Mouse (Mus musculus) MEL (cell line): ENCODE results near the gene Hist2h4. TPM values are rescaled to one million over a fixed set of nuclear protein-coding genes. Genes with fewer than 3 reads are reported as not detected.
"Not testable (repeated sequence)": the region's sequence is repeated elsewhere in the genome, so short reads cannot be mapped to it uniquely, and the experiment has no call there.

Experiments
- DNase-seq: peaks from one replicate; pipeline ENCODE4 v3.0.0; 2011; ENCODE audit warnings: low read depth, low spot score
- H3K27ac ChIP-seq: 2 replicates; pipeline ENCODE4 v1.5.1; 2012; ENCODE audit warnings: low read depth, mild to moderate bottlenecking, control low read depth, low read length, moderate library complexity; ENCODE audit not compliant: control insufficient read depth
- H3K27me3 ChIP-seq, 2 experiments: fragments of 150-350 bp in 1 of 2; sonication (generic) in 1 of 2; 2 replicates each; pipeline ENCODE4 v1.6.1; 2012; ENCODE audit warnings: low read length in 2 of 2, mild to moderate bottlenecking in 2 of 2, improper control_type of control experiment in 1 of 2, moderate library complexity in 1 of 2; ENCODE audit not compliant: insufficient read depth in 2 of 2, control insufficient read depth in 1 of 2
- H3K36me3 ChIP-seq, 2 experiments: 2 replicates each; pipeline ENCODE4 v1.6.1; 2012 to 2014; ENCODE audit warnings: low read length in 2 of 2, improper control_type of control experiment in 1 of 2, inconsistent platforms in 1 of 2, mild to moderate bottlenecking in 1 of 2; ENCODE audit not compliant: insufficient read depth in 2 of 2, control insufficient read depth in 1 of 2
- H3K4me1 ChIP-seq, 2 experiments: fragments of 150-350 bp in 1 of 2; sonication (generic) in 1 of 2; 2 replicates each; pipeline ENCODE4 v1.6.1; 2012; ENCODE audit warnings: low read length in 2 of 2, improper control_type of control experiment in 1 of 2, mild to moderate bottlenecking in 1 of 2; ENCODE audit not compliant: insufficient read depth in 2 of 2, control insufficient read depth in 1 of 2
- H3K4me3 ChIP-seq, 2 experiments: fragments of 150-350 bp in 1 of 2; sonication (generic) in 1 of 2; 2 replicates each; pipeline ENCODE4 v1.5.1; 2012; ENCODE audit warnings: low read depth in 2 of 2, low read length in 2 of 2, mild to moderate bottlenecking in 2 of 2, moderate library complexity in 2 of 2, control low read depth in 1 of 2, improper control_type of control experiment in 1 of 2; ENCODE audit not compliant: control insufficient read depth in 1 of 2, insufficient read depth in 1 of 2
- H3K79me2 ChIP-seq: 2 replicates; pipeline ENCODE4 v1.6.1; 2012; ENCODE audit warnings: mild to moderate bottlenecking, low read length, moderate library complexity; ENCODE audit not compliant: control insufficient read depth, poor library complexity, insufficient read depth
- H3K9ac ChIP-seq: 2 replicates; pipeline ENCODE4 v1.6.1; 2012; ENCODE audit warnings: low read depth, mild to moderate bottlenecking, control low read depth, low read length, moderate library complexity; ENCODE audit not compliant: control insufficient read depth, poor library complexity, severe bottlenecking
- H3K9me3 ChIP-seq: fragments of 150-350 bp; sonication (generic); replicated peaks from 2 replicates; pipeline ENCODE4 v1.6.1; 2012; ENCODE audit warnings: mild to moderate bottlenecking, low read length, improper control_type of control experiment, moderate library complexity; ENCODE audit not compliant: insufficient read depth
- CHD1 ChIP-seq: IDR thresholded peaks from 2 replicates; pipeline ENCODE4 v1.6.1; 2012; ENCODE audit warnings: low read depth, mild to moderate bottlenecking, inconsistent platforms, low read length, improper control_type of control experiment
- CTCF ChIP-seq, 3 experiments: IDR thresholded peaks in 2 of 3; conservative IDR thresholded peaks in 1 of 3; 2 replicates each; pipeline ENCODE4 v1.5.1; 2011 to 2012; ENCODE audit warnings: low read length in 3 of 3, low read depth in 2 of 3, mild to moderate bottlenecking in 2 of 3, improper control_type of control experiment in 1 of 3, inconsistent platforms in 1 of 3, mixed read lengths in 1 of 3, moderate library complexity in 1 of 3; ENCODE audit not compliant: control insufficient read depth in 1 of 3, insufficient read depth in 1 of 3, poor library complexity in 1 of 3, severe bottlenecking in 1 of 3
- E2F4 ChIP-seq: IDR thresholded peaks from 2 replicates; pipeline ENCODE4 v1.6.1; 2011; ENCODE audit warnings: low read depth, low read length, improper control_type of control experiment, borderline replicate concordance
- GABPA ChIP-seq: IDR thresholded peaks from 2 replicates; pipeline ENCODE4 v1.6.1; 2012; ENCODE audit warnings: low read depth, mild to moderate bottlenecking, inconsistent platforms, low read length, improper control_type of control experiment, moderate library complexity
- GATA1 ChIP-seq: IDR thresholded peaks from 2 replicates; pipeline ENCODE4 v1.6.1; 2011; ENCODE audit warnings: low read depth, low read length, improper control_type of control experiment
- HCFC1 ChIP-seq: IDR thresholded peaks from 2 replicates; pipeline ENCODE4 v1.6.1; 2012; ENCODE audit warnings: low read depth, mild to moderate bottlenecking, inconsistent platforms, low read length, improper control_type of control experiment, moderate library complexity
- JUND ChIP-seq: IDR thresholded peaks from 2 replicates; pipeline ENCODE4 v1.6.1; 2011; ENCODE audit warnings: low read depth, mild to moderate bottlenecking, improper control_type of control experiment, low read length
- MEF2A ChIP-seq: IDR thresholded peaks from 2 replicates; pipeline ENCODE4 v1.6.1; 2014; ENCODE audit warnings: low read depth, mild to moderate bottlenecking, inconsistent platforms, low read length, improper control_type of control experiment; ENCODE audit not compliant: poor library complexity, insufficient replicate concordance, severe bottlenecking; ENCODE audit errors: extremely low read depth
- MXI1 ChIP-seq: IDR thresholded peaks from 2 replicates; pipeline ENCODE4 v1.6.1; 2011; ENCODE audit warnings: mild to moderate bottlenecking, low read depth, low read length, improper control_type of control experiment
- MYC ChIP-seq: IDR thresholded peaks from 2 replicates; pipeline ENCODE4 v1.6.1; 2011; ENCODE audit warnings: low read depth, mild to moderate bottlenecking, low read length, improper control_type of control experiment, moderate library complexity
- NELFE ChIP-seq: IDR thresholded peaks from 2 replicates; pipeline ENCODE4 v1.6.1; 2011; ENCODE audit warnings: low read depth, low read length, improper control_type of control experiment
- NRF1 ChIP-seq: IDR thresholded peaks from 2 replicates; pipeline ENCODE4 v1.6.1; 2014; ENCODE audit warnings: low read depth, mild to moderate bottlenecking, inconsistent platforms, low read length, improper control_type of control experiment, moderate library complexity; ENCODE audit not compliant: poor library complexity, insufficient read depth, severe bottlenecking
- POLR2A ChIP-seq, 2 experiments: IDR thresholded peaks; 2 replicates each; pipeline ENCODE4 v1.6.1; 2011 to 2012; ENCODE audit warnings: low read length in 2 of 2, mild to moderate bottlenecking in 2 of 2, control low read depth in 1 of 2, improper control_type of control experiment in 1 of 2, low read depth in 1 of 2, moderate library complexity in 1 of 2; ENCODE audit not compliant: control insufficient read depth in 1 of 2, insufficient read depth in 1 of 2, poor library complexity in 1 of 2
- POLR2AphosphoS2 ChIP-seq: IDR thresholded peaks from 2 replicates; pipeline ENCODE4 v1.6.1; 2011; ENCODE audit warnings: low read length, improper control_type of control experiment
- POLR2AphosphoS5 ChIP-seq: IDR thresholded peaks from 2 replicates; pipeline ENCODE4 v1.6.1; 2012; ENCODE audit warnings: low read depth, borderline replicate concordance, mild to moderate bottlenecking, inconsistent platforms, low read length, moderate library complexity, mixed read lengths
- TBP ChIP-seq: IDR thresholded peaks from 2 replicates; pipeline ENCODE4 v1.8.0; 2011; ENCODE audit warnings: low read depth, low read length, improper control_type of control experiment
- TCF12 ChIP-seq: IDR thresholded peaks from 2 replicates; pipeline ENCODE4 v1.6.1; 2014; ENCODE audit warnings: low read depth, mild to moderate bottlenecking, inconsistent platforms, low read length, improper control_type of control experiment, moderate library complexity
- USF1 ChIP-seq: IDR thresholded peaks from 2 replicates; pipeline ENCODE4 v1.6.1; 2014; ENCODE audit warnings: low read depth, mild to moderate bottlenecking, inconsistent platforms, low read length, improper control_type of control experiment, moderate library complexity
- USF2 ChIP-seq, 2 experiments: IDR thresholded peaks; 2 replicates each; pipeline ENCODE4 v1.6.1; 2011 to 2012; ENCODE audit warnings: improper control_type of control experiment in 2 of 2, low read length in 2 of 2, borderline replicate concordance in 1 of 2, inconsistent platforms in 1 of 2, low read depth in 1 of 2, mild to moderate bottlenecking in 1 of 2; ENCODE audit not compliant: insufficient read depth in 1 of 2
- ZC3H11A ChIP-seq: IDR thresholded peaks from 2 replicates; pipeline ENCODE4 v1.6.1; 2012; ENCODE audit warnings: low read depth, mild to moderate bottlenecking, inconsistent platforms, low read length, improper control_type of control experiment
- ZNF384 ChIP-seq: IDR thresholded peaks from 2 replicates; pipeline ENCODE4 v1.6.1; 2012; ENCODE audit warnings: low read depth, mild to moderate bottlenecking, inconsistent platforms, low read length, improper control_type of control experiment
- polyA plus RNA-seq, 2 experiments: library from polyadenylated mRNA; stranded (reverse) in 1 of 2; unstranded in 1 of 2; fragments of >175 nt in 1 of 2; fragments of >200 nt in 1 of 2; gene quantifications; 2 replicates each; pipeline versions ENCODE4 v1.2.1 to v1.2.4; 2012; ENCODE audit warnings: low replicate concordance in 2 of 2, low read depth in 1 of 2; ENCODE audit not compliant: insufficient read length in 2 of 2, insufficient read depth in 1 of 2, missing spikeins in 1 of 2
- total RNA-seq: library from RNA; depleted of rRNA; stranded (reverse); fragments of 300-350 nt; gene quantifications from 2 replicates; pipeline ENCODE4 v1.2.3, GENCODE M21; 2012

The Hist2h4 gene
- total and polyA plus RNA-seq, 3 experiments: 1.5 to 195 TPM; not detected in 1

- peaks cover 0 to 14% of the 10 kb centered on the region in 2 experiments; a peak in 2 of 4 replicates for H3K36me3 ChIP-seq
- H3K4me3 ChIP-seq: peak overlapping the region; percentile 51 to 53
- H3K4me1 ChIP-seq: peaks cover 16 to 25% of the 10 kb centered on the region in 2 experiments
- DNase-seq: no peak
- H3K27ac ChIP-seq: peak overlapping the region; percentile 72; the same call in 1 of the 2 replicates
- no peaks in the 10 kb centered on the region for H3K27me3 ChIP-seq
- no peak for TF ChIP-seq ZNF384
- no peak for TF ChIP-seq JUND
- TF ChIP-seq MYC: no peak
- no peak for TF ChIP-seq CTCF (IDR thresholded peaks at IDR 0.05 in 2 of 3, conservative IDR thresholded peaks at IDR 0.05 in 1 of 3; ENCODE audit: control insufficient read depth in 1 of 3, insufficient read depth in 1 of 3, low read depth in 2 of 3, low read length in 3 of 3, poor library complexity in 1 of 3, severe bottlenecking in 1 of 3)
- no peak for TF ChIP-seq ZC3H11A
- TF ChIP-seq GATA1: no peak
- TF ChIP-seq POLR2AphosphoS2: no peak
- TF ChIP-seq CHD1: no peak
- TF ChIP-seq E2F4: no peak
- TF ChIP-seq USF1: no peak
- TF ChIP-seq POLR2A (IDR thresholded peaks at IDR 0.05; ENCODE audit: control insufficient read depth in 1 of 2, insufficient read depth in 1 of 2, low read depth in 1 of 2, low read length in 2 of 2, poor library complexity in 1 of 2): no peak
- TF ChIP-seq HCFC1: no peak
- TF ChIP-seq MEF2A: no peak
- no peaks in the 10 kb centered on the region for H3K79me2 ChIP-seq
- H3K9ac ChIP-seq: peak overlapping the region; percentile 36
- H3K9me3 ChIP-seq: no peaks in the 10 kb centered on the region
Measured at GRCm38 (mm10) chr3:96292641-96293040, 29.5 kb upstream of the Hist2h4 start.

- H3K4me1 ChIP-seq: peaks cover 16 to 25% of the 10 kb centered on the region in 2 experiments
- not testable (repeated sequence) for H3K9me3 ChIP-seq, H3K27me3 ChIP-seq, H3K4me3 ChIP-seq, DNase-seq, H3K79me2 ChIP-seq, H3K27ac ChIP-seq, H3K9ac ChIP-seq
- peak; percentile 92 for TF ChIP-seq TBP
- peaks cover 0 to 14% of the 10 kb centered on the region in 2 experiments; a peak in 2 of 4 replicates for H3K36me3 ChIP-seq
Measured at GRCm38 (mm10) chr3:96290727-96291126, 27.6 kb upstream of the Hist2h4 start.

GRCm38 (mm10) chr3:96289201-96289600 lies 26.1 kb upstream of the Hist2h4 start:
- no peak for TF ChIP-seq ZC3H11A
- no peak for TF ChIP-seq POLR2AphosphoS5
- TF ChIP-seq NRF1: no peak
- no peak for TF ChIP-seq GABPA
- TF ChIP-seq NELFE: no peak
- no peak for TF ChIP-seq TCF12
- no peak for TF ChIP-seq USF2 (IDR thresholded peaks at IDR 0.05; ENCODE audit: borderline replicate concordance in 1 of 2, insufficient read depth in 1 of 2, low read depth in 1 of 2, low read length in 2 of 2)
- no peak for TF ChIP-seq MXI1
- no peaks in the 10 kb centered on the region for H3K9me3 ChIP-seq
- peaks cover 13 to 20% of the 10 kb centered on the region in 2 experiments for H3K4me1 ChIP-seq
- peaks cover 0 to 11% of the 10 kb centered on the region in 2 experiments; a peak in 2 of 4 replicates for H3K36me3 ChIP-seq
- no peak overlapping the region for H3K27ac ChIP-seq
- no peaks in the 10 kb centered on the region for H3K27me3 ChIP-seq
- no peak overlapping the region for H3K9ac ChIP-seq
- H3K4me3 ChIP-seq: no peak overlapping the region
- no peak for DNase-seq
- H3K79me2 ChIP-seq: no peaks in the 10 kb centered on the region
